Mouse (Mus musculus): ENCODE measurements around the gene Chadl. TPM values are rescaled to one million over a fixed set of nuclear protein-coding genes. Genes with fewer than 3 reads are reported as not detected.

Chadl gene
- polyA plus RNA-seq, 1 experiment from 2014 or later = 27.7 TPM

DNA sequence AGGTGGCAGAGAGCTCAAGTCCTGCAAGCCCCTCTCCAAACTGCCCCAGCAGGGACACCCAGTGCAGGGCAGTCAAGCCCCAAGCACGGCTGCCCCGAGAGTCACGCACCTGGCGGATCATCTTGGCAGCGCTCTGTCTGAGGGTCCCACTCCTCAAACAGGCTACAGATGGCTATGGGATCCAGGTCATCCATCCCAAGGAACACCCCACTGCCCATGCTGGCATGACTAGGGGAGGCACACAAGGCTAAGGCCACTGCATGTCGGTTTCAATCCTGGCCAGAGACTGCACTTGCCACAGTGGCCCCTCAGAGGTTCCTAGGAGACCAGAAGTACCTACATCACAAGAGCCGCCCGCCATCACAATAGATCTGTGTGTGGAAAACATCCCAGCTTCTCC lies 28.9 kb upstream of the Chadl start:
- no peak for ATAC-seq
- Histone ChIP-seq H3K36me3 (ENCODE audit: control insufficient read depth, insufficient read depth) (peaks cover 16% of the 10 kb centered on the region), H3K4me3 (replicated peaks; ENCODE audit: low read length) (no peak overlapping the region), H3K4me1 (replicated peaks; ENCODE audit: control insufficient read depth, insufficient read depth, low read length) (peaks cover 24% of the 10 kb centered on the region), H3K27ac (ENCODE audit: low read length) (no peak overlapping the region), H3K9me3 (ENCODE audit: control insufficient read depth, low read length) (no peaks in the 10 kb centered on the region), H3K27me3 (replicated peaks; ENCODE audit: control insufficient read depth, insufficient read depth, low read length) (no peaks in the 10 kb centered on the region), H3K4me2 (ENCODE audit: low read length) (no peak overlapping the region), H3K9ac (replicated peaks; ENCODE audit: low read depth, low read length) (no peak overlapping the region)
- 90% methylated on average over 8 of the region's 8 CpGs for WGBS

DNA sequence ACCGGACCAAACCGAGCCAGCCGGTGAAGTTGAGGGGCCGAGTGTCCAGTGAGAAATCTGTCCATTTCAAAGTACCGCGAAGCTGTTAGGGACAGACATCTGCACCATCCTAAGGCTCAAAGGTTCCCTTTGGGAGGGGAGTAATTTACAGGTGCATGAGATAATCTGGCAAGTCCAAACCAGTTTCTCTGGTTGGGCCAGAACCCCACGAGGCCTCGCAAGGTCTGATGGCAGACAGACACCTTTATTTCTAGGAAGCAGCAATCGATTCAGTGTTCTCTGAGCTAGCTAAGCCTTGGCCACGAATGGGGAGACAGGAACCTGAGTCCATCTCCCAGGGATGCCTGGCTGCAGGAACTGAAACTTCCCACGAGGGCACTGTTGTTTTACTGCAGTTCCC lies 26.6 kb upstream of the Chadl start:
- no peaks in the 10 kb centered on the region for H3K9me3 ChIP-seq (ENCODE audit: control insufficient read depth, low read length)
- H3K9ac ChIP-seq (replicated peaks; ENCODE audit: low read depth, low read length) = no peak overlapping the region
- H3K4me1 ChIP-seq (replicated peaks; ENCODE audit: control insufficient read depth, insufficient read depth, low read length) = peaks cover 20% of the 10 kb centered on the region
- no peak overlapping the region for H3K4me3 ChIP-seq (replicated peaks; ENCODE audit: low read length)
- no peak for ATAC-seq
- H3K27me3 ChIP-seq (replicated peaks; ENCODE audit: control insufficient read depth, insufficient read depth, low read length) = no peaks in the 10 kb centered on the region
- no peak overlapping the region for H3K4me2 ChIP-seq (ENCODE audit: low read length)
- peaks cover 24% of the 10 kb centered on the region for H3K36me3 ChIP-seq (ENCODE audit: control insufficient read depth, insufficient read depth)
- no peak overlapping the region for H3K27ac ChIP-seq (ENCODE audit: low read length)
- WGBS = 93% methylated on average over 11 of the region's 11 CpGs

GRCm38 (mm10) chr15:81722361-81722760 lies 25.3 kb upstream of the Chadl start:
- Histone ChIP-seq H3K27me3 (replicated peaks; ENCODE audit: control insufficient read depth, insufficient read depth, low read length) (no peaks in the 10 kb centered on the region), H3K27ac (ENCODE audit: low read length) (no peak overlapping the region), H3K9me3 (ENCODE audit: control insufficient read depth, low read length) (no peaks in the 10 kb centered on the region), H3K4me3 (replicated peaks; ENCODE audit: low read length) (no peak overlapping the region), H3K9ac (replicated peaks; ENCODE audit: low read depth, low read length) (no peak overlapping the region), H3K36me3 (ENCODE audit: control insufficient read depth, insufficient read depth) (peaks cover 24% of the 10 kb centered on the region), H3K4me2 (ENCODE audit: low read length) (no peak overlapping the region), H3K4me1 (replicated peaks; ENCODE audit: control insufficient read depth, insufficient read depth, low read length) (peaks cover 13% of the 10 kb centered on the region)
- 93% methylated on average over 5 of the region's 5 CpGs for WGBS
- ATAC-seq = no peak

GRCm38 (mm10) chr15:81719139-81719531 lies 22.0 kb upstream of the Chadl start:
- H3K36me3 ChIP-seq (ENCODE audit: control insufficient read depth, insufficient read depth) = peaks cover 33% of the 10 kb centered on the region
- no peaks in the 10 kb centered on the region for H3K27me3 ChIP-seq (replicated peaks; ENCODE audit: control insufficient read depth, insufficient read depth, low read length)
- no peak overlapping the region for H3K4me3 ChIP-seq (replicated peaks; ENCODE audit: low read length)
- no peak overlapping the region for H3K9ac ChIP-seq (replicated peaks; ENCODE audit: low read depth, low read length)
- no peak overlapping the region for H3K27ac ChIP-seq (ENCODE audit: low read length)
- WGBS = 92% methylated on average over 6 of the region's 6 CpGs
- H3K9me3 ChIP-seq (ENCODE audit: control insufficient read depth, low read length) = no peaks in the 10 kb centered on the region
- H3K4me2 ChIP-seq (ENCODE audit: low read length) = no peak overlapping the region
- peaks cover 7% of the 10 kb centered on the region; the same call in 1 of the 2 replicates for H3K4me1 ChIP-seq (replicated peaks; ENCODE audit: control insufficient read depth, insufficient read depth, low read length)
- ATAC-seq = peak; percentile 26; the same call in 1 of the 2 replicates

- ATAC-seq = peak; percentile 81
- Histone ChIP-seq H3K4me1 (replicated peaks; ENCODE audit: control insufficient read depth, insufficient read depth, low read length) (peaks cover 7% of the 10 kb centered on the region; the same call in 1 of the 2 replicates), H3K36me3 (ENCODE audit: control insufficient read depth, insufficient read depth) (peaks cover 30% of the 10 kb centered on the region), H3K27me3 (replicated peaks; ENCODE audit: control insufficient read depth, insufficient read depth, low read length) (no peaks in the 10 kb centered on the region), H3K9ac (replicated peaks; ENCODE audit: low read depth, low read length) (no peak overlapping the region), H3K4me3 (replicated peaks; ENCODE audit: low read length) (no peak overlapping the region), H3K27ac (ENCODE audit: low read length) (peak overlapping the region; percentile 79), H3K4me2 (ENCODE audit: low read length) (no peak overlapping the region), H3K9me3 (ENCODE audit: control insufficient read depth, low read length) (no peaks in the 10 kb centered on the region)
- 75% methylated on average over 9 of the region's 9 CpGs for WGBS
These were observed 21.4 kb upstream of the Chadl start for GRCm38 (mm10) chr15:81718336-81719138.

DNA sequence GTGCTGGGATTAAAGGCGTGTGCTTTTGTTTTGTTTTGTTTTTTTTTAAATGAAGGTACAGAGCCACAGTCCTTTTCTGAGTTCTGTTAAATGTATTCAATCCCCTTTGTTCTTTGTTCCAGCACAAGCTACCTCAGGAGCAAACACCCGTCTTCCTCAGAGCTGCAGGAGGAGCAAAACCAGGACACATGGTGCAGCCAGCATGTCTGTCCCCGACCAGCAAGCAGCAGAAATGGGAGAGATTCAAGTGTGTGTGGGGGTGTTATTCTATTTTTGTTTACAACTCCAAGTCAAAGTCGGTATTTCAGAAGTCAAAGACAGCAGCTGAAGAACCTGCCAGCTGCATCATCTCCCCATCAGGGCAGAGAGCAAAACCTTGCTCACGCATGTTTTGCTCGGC lies 16.7 kb upstream of the Chadl start:
- WGBS = 79% methylated on average over 6 of the region's 6 CpGs

DNA sequence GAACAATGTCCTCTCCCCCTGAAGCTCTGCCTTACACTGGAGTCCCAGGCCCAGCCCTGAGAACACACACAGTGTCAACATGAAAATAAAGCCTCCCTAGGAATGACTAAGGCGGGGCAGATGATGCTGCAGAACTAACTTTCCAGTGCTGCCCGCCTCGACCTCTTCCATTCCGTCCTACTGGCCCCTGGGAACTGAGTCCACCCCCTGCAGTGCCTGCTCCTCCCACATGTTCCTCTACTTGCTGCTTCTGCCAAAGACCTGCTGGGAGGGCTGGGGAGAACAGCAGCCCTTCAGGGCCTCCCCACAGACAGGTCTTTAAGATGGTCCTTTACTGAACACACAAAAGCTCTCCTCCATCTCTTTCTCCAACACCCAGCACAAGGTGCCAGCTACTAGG lies 13.7 kb upstream of the Chadl start:
- H3K4me1 ChIP-seq (replicated peaks; ENCODE audit: control insufficient read depth, insufficient read depth, low read length) = no peaks in the 10 kb centered on the region
- 76% methylated on average over 4 of the region's 4 CpGs for WGBS
- no peak for ATAC-seq
- no peak overlapping the region for H3K4me2 ChIP-seq (ENCODE audit: low read length)
- H3K4me3 ChIP-seq (replicated peaks; ENCODE audit: low read length) = no peak overlapping the region
- H3K9ac ChIP-seq (replicated peaks; ENCODE audit: low read depth, low read length) = no peak overlapping the region
- H3K9me3 ChIP-seq (ENCODE audit: control insufficient read depth, low read length) = no peaks in the 10 kb centered on the region
- H3K27me3 ChIP-seq (replicated peaks; ENCODE audit: control insufficient read depth, insufficient read depth, low read length) = no peaks in the 10 kb centered on the region
- H3K36me3 ChIP-seq (ENCODE audit: control insufficient read depth, insufficient read depth) = peaks cover 46% of the 10 kb centered on the region
- no peak overlapping the region for H3K27ac ChIP-seq (ENCODE audit: low read length)

More for the DNA sequence above, 16.7 kb upstream of the Chadl start:
- Histone ChIP-seq H3K4me1 (replicated peaks; ENCODE audit: control insufficient read depth, insufficient read depth, low read length) (peaks cover 7% of the 10 kb centered on the region; the same call in 1 of the 2 replicates), H3K9me3 (ENCODE audit: control insufficient read depth, low read length) (no peaks in the 10 kb centered on the region), H3K4me2 (ENCODE audit: low read length) (no peak overlapping the region), H3K4me3 (replicated peaks; ENCODE audit: low read length) (no peak overlapping the region), H3K9ac (replicated peaks; ENCODE audit: low read depth, low read length) (no peak overlapping the region), H3K27me3 (replicated peaks; ENCODE audit: control insufficient read depth, insufficient read depth, low read length) (no peaks in the 10 kb centered on the region), H3K36me3 (ENCODE audit: control insufficient read depth, insufficient read depth) (peaks cover 45% of the 10 kb centered on the region), H3K27ac (ENCODE audit: low read length) (no peak overlapping the region)
- ATAC-seq = no peak

DNA sequence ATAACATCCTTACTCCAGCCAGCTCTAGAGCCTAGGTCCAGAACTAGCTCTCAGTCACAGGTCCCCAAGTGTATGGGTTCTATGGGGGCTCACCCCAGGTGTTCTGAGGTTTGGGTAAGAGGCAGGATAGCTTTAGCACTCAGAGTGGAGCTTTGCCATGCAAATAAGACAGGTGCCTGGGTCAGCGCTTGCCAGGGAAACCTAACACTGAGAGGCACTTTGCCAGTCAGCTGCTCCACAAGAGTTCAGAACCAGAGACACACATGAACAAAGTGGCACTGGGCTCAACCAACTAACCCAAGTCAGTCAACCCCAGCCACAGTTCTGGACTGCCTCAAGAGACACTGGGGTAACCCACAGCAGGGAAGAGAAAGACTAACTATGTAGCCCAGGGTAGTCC lies 12.6 kb upstream of the Chadl start:
- Histone ChIP-seq H3K9me3 (ENCODE audit: control insufficient read depth, low read length) (no peaks in the 10 kb centered on the region), H3K9ac (replicated peaks; ENCODE audit: low read depth, low read length) (no peak overlapping the region), H3K4me2 (ENCODE audit: low read length) (no peak overlapping the region), H3K36me3 (ENCODE audit: control insufficient read depth, insufficient read depth) (peaks cover 55% of the 10 kb centered on the region), H3K4me1 (replicated peaks; ENCODE audit: control insufficient read depth, insufficient read depth, low read length) (no peaks in the 10 kb centered on the region), H3K27ac (ENCODE audit: low read length) (no peak overlapping the region), H3K27me3 (replicated peaks; ENCODE audit: control insufficient read depth, insufficient read depth, low read length) (no peaks in the 10 kb centered on the region), H3K4me3 (replicated peaks; ENCODE audit: low read length) (no peak overlapping the region)
- WGBS = 97% methylated on average over 1 of the region's 1 CpGs
- ATAC-seq = no peak

DNA sequence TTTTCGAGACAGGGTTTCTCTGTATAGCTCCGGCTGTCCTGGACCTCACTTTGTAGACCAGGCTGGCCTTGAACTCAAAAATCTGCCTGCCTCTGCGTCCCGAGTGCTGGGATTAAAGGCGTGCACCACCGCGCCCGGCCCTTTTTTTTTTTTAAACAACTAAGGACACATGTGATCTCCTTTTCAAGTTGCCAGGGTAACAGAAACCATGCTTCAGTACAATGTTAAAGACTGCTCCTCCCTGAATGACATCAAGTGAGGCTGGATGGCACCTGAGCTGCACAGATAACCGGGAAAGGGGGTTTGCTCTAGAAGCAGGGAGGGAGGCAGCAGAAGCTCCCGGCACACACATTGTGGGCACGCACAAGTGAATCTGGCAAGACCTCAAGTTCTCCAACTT lies 11.9 kb upstream of the Chadl start:
- peaks cover 61% of the 10 kb centered on the region for H3K36me3 ChIP-seq (ENCODE audit: control insufficient read depth, insufficient read depth)
- no peak overlapping the region for H3K4me2 ChIP-seq (ENCODE audit: low read length)
- no peak overlapping the region for H3K27ac ChIP-seq (ENCODE audit: low read length)
- H3K4me3 ChIP-seq (replicated peaks; ENCODE audit: low read length) = no peak overlapping the region
- H3K9me3 ChIP-seq (ENCODE audit: control insufficient read depth, low read length) = no peaks in the 10 kb centered on the region
- no peak overlapping the region for H3K9ac ChIP-seq (replicated peaks; ENCODE audit: low read depth, low read length)
- WGBS = 90% methylated on average over 11 of the region's 11 CpGs
- H3K27me3 ChIP-seq (replicated peaks; ENCODE audit: control insufficient read depth, insufficient read depth, low read length) = no peaks in the 10 kb centered on the region
- no peak for ATAC-seq
- no peaks in the 10 kb centered on the region for H3K4me1 ChIP-seq (replicated peaks; ENCODE audit: control insufficient read depth, insufficient read depth, low read length)

Measured in forebrain, embryonic 16.5 days (tissue).